Mouse (Mus musculus) liver, embryonic 14.5 days (tissue): ENCODE data around the gene Pbx4.

ENCODE experiments used
- CTCF ChIP-seq: IDR thresholded peaks from 2 replicates; pipeline ENCODE4 v1.5.1; 2016; ENCODE audit warnings: antibody characterized with exemption, low read depth, control low read depth
- EP300 ChIP-seq: IDR thresholded peaks from 2 replicates; pipeline ENCODE4 v1.6.1; 2016; ENCODE audit warnings: antibody characterized with exemption, low read depth

GRCm38 (mm10) chr8:69870003-69870765, 37.9 kb downstream of the Pbx4 start:
- TF ChIP-seq CTCF (no peak), EP300 (no peak)
